Mouse (Mus musculus) kidney, postnatal 0 days (tissue): ENCODE results near the gene Gm21976. TPM values are rescaled to one million over a fixed set of nuclear protein-coding genes. Genes with fewer than 3 reads are reported as not detected.

ENCODE experiments used
- ATAC-seq: fragments of 200-750 bp; cut with Nextera tagmentation; replicated peaks from 2 replicates; pipeline ENCODE4 v1.8.0; 2017; ENCODE audit warnings: low read depth, moderate number of reproducible peaks, moderate TSS enrichment, moderate library complexity; ENCODE audit not compliant: low FRiP score
- DNase-seq: peaks from one replicate; pipeline ENCODE4 v3.0.0-alpha.2; 2016; ENCODE audit warnings: low spot score
- H3K27ac ChIP-seq: fragments of 300-500 bp; sonication (generic); 2 replicates; pipeline ENCODE4 v1.5.1; 2014; ENCODE audit warnings: mild to moderate bottlenecking
- H3K27me3 ChIP-seq: fragments of 300-500 bp; sonication (generic); 2 replicates; pipeline ENCODE4 v1.6.1; 2014; ENCODE audit warnings: low read length, mixed read lengths; ENCODE audit not compliant: insufficient read depth
- H3K36me3 ChIP-seq: fragments of 300-500 bp; sonication (generic); 2 replicates; pipeline ENCODE4 v1.6.1; 2014; ENCODE audit warnings: low read length, mixed read lengths; ENCODE audit not compliant: insufficient read depth
- H3K4me1 ChIP-seq: fragments of 300-500 bp; sonication (generic); replicated peaks from 2 replicates; pipeline ENCODE4 v1.6.1; 2014; ENCODE audit warnings: antibody characterized with exemption, low read length, mixed read lengths; ENCODE audit not compliant: insufficient read depth
- H3K4me2 ChIP-seq: fragments of 300-500 bp; sonication (generic); 2 replicates; pipeline ENCODE4 v1.6.1; 2014; ENCODE audit warnings: mild to moderate bottlenecking, low read length, moderate library complexity, mixed read lengths
- H3K4me3 ChIP-seq: fragments of 300-500 bp; sonication (generic); replicated peaks from 2 replicates; pipeline ENCODE4 v1.5.1; 2014; ENCODE audit warnings: low read depth, low read length
- H3K9ac ChIP-seq: fragments of 300-500 bp; sonication (generic); 2 replicates; pipeline ENCODE4 v1.6.1; 2014; ENCODE audit warnings: low read depth, low read length
- H3K9me3 ChIP-seq: fragments of 300-500 bp; sonication (generic); replicated peaks from 2 replicates; pipeline ENCODE4 v1.6.1; 2016; ENCODE audit warnings: low read length, inconsistent platforms, mixed read lengths
- CTCF ChIP-seq: IDR thresholded peaks from 2 replicates; pipeline ENCODE4 v1.5.1; 2016; ENCODE audit warnings: antibody characterized with exemption, low read depth, mild to moderate bottlenecking, moderate library complexity
- WGBS: fragments of 180-500 bp; shearing (Covaris S2); extraction: QIAGEN DNeasy Blood & Tissue Kit; methylation state at CpG from one replicate; pipeline ENCODE4 v1.1.7; 2014; 5-methylcytosine and 5-hydroxymethylcytosine counted together
- polyA plus RNA-seq: library from polyadenylated mRNA; unstranded; fragments of >200 nt; fragmentation: Nextera tagmentation; extraction: Ambion mirVana; gene quantifications from 2 replicates; pipeline ENCODE4 v1.2.1, GENCODE M21; 2015

Gene Gm21976
- polyA plus RNA-seq: not detected in 2 replicates

DNA sequence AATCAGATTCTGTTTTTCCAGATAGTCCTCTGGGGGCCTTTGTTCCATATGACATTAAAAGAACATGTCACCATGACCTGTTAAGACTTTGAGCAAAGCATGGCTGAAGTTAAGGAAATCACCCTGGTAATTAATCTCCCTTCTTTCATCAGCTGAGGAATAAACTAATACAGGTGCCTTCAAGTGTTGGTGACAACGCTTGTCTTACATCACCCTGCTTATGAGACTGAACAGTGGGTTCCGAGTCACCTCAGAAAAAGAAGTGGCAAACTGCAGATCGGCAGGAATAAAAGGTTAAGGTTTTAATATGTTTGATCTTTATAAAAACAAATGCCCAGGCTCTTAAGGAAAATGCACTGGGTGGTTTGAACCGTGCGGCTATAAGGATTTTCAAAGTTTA is at the start of gene Gm21976:
Gm21976 (plus strand) TSS at position 202 of the 400 bp plus-strand sequence.
- WGBS: 88% methylated on average over 5 of the region's 5 CpGs

DNA sequence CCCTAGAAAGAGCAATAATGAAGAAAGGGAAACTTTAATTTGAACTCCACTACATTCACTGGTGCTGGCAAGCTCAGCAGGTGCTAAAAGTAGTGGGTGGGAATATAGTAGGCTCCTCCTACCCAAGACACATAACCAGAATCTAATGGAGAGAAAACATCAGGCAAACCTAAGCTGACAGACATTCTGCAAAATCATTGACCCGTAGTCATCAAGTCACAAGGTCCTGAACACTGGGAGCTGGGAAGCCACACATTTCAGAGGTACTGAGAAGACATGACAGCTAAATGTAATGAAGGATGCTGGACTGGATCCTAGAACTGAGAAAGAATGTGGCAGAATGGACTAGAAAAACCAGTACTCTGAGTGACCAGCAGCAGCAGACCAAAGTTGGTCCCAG is 49.2 kb upstream of the Gm21976 start:
- ATAC-seq (no peak), DNase-seq (no peak)
- H3K9me3 ChIP-seq: no peaks in the 10 kb centered on the region
- no peaks in the 10 kb centered on the region for H3K27me3 ChIP-seq
- H3K4me3 ChIP-seq: no peak overlapping the region
- no peaks in the 10 kb centered on the region for H3K4me1 ChIP-seq
- no peaks in the 10 kb centered on the region for H3K36me3 ChIP-seq
- no peak for TF ChIP-seq CTCF
- no peak overlapping the region for H3K9ac ChIP-seq
- WGBS: 97% methylated on average over 1 of the region's 1 CpGs
- H3K4me2 ChIP-seq: no peak overlapping the region
- no peak overlapping the region for H3K27ac ChIP-seq

More for the DNA sequence above, at the start of gene Gm21976:
- no peak within 1 kb of the TSS for H3K9ac ChIP-seq
- H3K4me3 ChIP-seq: no peak within 1 kb of the TSS
- no peaks in the 10 kb centered on the region for H3K27me3 ChIP-seq
- H3K4me1 ChIP-seq: no peaks in the 10 kb centered on the region
- 0 out of 2 replicates have a peak, but pooled peaks cover 4% of the 10 kb centered on the region for H3K36me3 ChIP-seq
- DNase-seq (no peak), ATAC-seq (no peak)
- H3K4me2 ChIP-seq: no peak within 1 kb of the TSS
- no peaks in the 10 kb centered on the region for H3K9me3 ChIP-seq
- no peak within 1 kb of the TSS for H3K27ac ChIP-seq
- TF ChIP-seq CTCF: no peak

DNA sequence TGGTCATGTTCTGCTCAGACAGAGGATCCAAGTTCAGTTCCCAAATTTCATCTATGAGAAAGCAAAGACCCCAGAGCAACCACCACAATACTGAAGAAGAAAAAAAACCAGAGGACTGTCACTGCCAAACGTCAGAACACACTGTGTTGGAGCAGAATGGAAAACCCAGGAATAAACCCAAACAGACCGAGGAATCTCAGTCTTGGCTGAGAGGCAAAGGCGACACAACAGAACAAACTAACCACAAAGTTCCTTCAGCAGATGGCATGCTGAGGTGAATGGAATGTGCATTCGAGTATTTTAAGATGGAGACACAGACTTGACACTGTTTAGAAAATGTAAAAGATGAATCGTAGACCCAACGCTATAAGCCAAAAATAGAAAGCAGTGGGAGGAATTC is 44.2 kb upstream of the Gm21976 start:
- no peak overlapping the region for H3K4me2 ChIP-seq
- no peak overlapping the region for H3K9ac ChIP-seq
- H3K36me3 ChIP-seq: no peaks in the 10 kb centered on the region
- ATAC-seq (no peak), DNase-seq (no peak)
- H3K4me1 ChIP-seq: no peaks in the 10 kb centered on the region
- WGBS: 67% methylated on average over 6 of the region's 6 CpGs
- no peak overlapping the region for H3K27ac ChIP-seq
- TF ChIP-seq CTCF: no peak
- no peaks in the 10 kb centered on the region for H3K9me3 ChIP-seq
- no peaks in the 10 kb centered on the region for H3K27me3 ChIP-seq
- no peak overlapping the region for H3K4me3 ChIP-seq

DNA sequence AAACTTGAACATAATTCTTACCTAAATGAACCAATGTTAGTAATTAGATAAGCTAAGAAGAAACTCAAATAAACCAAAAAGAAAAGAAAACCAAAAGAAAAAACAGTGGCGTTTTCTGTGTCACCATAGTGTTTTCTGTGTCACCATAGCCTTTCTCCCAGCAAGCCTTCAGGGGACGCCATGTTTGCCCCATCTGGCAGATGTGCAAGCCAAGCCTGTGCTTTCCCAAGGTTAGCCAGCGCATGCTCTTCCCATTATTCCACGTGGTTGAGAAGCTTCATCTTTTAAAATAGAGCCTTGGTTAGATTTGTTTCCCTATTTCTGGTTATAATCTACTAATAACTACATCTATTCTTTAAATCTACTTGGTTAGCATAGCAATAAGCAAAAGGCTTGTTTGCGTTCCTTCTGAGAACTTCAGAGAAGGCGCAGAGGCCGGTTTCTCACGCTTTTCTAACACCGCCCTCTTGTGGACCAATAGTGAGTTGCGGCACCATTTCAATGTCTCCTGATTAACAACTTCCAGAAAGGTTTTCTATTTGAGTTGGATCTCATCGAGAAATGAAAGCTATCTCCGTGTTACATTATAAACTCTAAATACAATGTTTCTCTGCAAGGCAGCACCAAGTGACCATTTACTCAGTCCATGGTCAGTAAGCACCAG is 39.6 kb upstream of the Gm21976 start:
- 16% methylated on average over 12 of the region's 12 CpGs for WGBS
- peak; percentile 79 for DNase-seq

DNA sequence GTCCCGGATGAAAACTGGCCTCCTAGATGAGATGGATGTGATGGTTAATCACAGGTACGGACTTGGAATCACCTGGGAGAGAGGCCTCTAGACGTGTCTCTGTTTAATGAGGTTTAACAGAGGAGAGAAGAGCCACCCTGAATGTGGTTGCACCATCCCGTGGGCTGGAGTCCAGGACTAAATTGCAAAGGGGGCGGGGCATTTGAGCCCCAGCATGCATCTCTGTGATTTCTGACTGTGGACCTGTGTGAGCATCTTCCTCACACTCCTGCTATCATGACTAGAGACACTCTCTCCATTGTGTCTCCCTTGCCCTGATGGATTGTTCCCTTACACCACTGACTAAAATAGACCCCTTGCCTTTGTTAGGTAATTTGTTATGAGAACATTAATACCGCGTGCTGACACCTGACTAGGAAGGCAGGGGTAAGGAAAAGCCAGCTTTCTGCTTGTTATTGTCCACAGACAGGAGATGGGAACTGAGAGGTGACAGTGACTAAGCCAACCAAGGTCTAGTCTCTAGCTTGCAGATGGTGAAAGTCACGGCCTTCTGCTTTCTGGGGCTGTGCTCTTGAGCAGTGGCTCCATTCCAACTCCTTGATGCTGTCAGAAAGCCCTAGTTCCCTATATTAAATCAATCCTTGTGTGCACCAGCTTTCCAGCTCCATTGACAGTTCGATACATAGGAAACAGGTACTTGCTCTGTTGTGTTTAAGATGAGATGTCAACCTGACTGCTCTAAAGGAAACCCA is 38.0 kb upstream of the Gm21976 start:
- WGBS: 58% methylated on average over 9 of the region's 9 CpGs
- no peak for DNase-seq

More for the DNA sequence above, 39.6 kb upstream of the Gm21976 start:
- Histone ChIP-seq H3K4me2 (no peak overlapping the region), H3K4me1 (no peaks in the 10 kb centered on the region), H3K9ac (no peak overlapping the region), H3K9me3 (no peaks in the 10 kb centered on the region), H3K4me3 (no peak overlapping the region), H3K36me3 (no peaks in the 10 kb centered on the region), H3K27me3 (no peaks in the 10 kb centered on the region), H3K27ac (no peak overlapping the region)
- TF ChIP-seq CTCF: peak; percentile 91
- no peak for ATAC-seq

DNA sequence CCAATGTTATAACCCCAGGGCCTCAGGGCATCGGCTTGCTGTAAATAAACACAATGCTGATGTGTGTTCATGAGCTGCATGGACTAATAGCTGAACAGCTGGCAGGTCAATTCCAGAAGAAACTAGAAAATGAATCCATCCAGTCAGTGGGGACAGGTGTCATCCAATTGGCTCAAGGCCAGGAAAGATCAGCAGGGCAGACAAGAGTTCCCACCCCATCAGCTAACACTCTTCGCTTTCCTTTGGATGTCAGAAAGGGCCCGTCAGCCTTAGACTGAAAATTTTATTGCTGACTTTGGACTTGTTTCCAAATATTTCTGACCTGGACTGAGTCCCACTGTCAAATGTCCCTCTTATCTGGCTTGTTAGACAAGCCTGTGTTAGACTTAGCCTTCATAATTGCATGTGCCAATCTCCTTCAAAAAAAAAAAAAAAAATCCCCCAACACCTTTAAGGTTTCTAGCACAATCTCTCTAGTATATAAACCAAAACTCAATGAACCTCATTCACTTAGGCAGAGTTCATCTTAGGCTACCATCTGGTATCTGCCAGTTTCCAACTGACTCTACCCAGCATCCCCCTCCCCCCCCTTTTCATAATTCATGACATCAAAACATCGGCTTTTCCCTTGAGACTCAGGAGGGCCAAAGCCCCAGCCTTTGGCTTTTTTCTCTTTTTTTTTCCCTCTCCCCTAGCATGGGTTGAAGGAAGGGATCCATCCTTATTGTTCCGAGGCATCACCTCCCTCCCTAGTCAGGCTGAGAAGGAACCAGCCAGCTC is 34.9 kb upstream of the Gm21976 start:
- 56% methylated on average over 5 of the region's 5 CpGs for WGBS
- no peak for DNase-seq
- Histone ChIP-seq H3K36me3 (peaks cover 19% of the 10 kb centered on the region), H3K9ac (no peak overlapping the region), H3K9me3 (no peaks in the 10 kb centered on the region), H3K4me1 (no peaks in the 10 kb centered on the region), H3K4me2 (no peak overlapping the region), H3K4me3 (no peak overlapping the region), H3K27me3 (no peaks in the 10 kb centered on the region), H3K27ac (no peak overlapping the region)
- no peak for TF ChIP-seq CTCF
- no peak for ATAC-seq

More for the DNA sequence above, 38.0 kb upstream of the Gm21976 start:
- Histone ChIP-seq H3K36me3 (no peaks in the 10 kb centered on the region), H3K27ac (no peak overlapping the region), H3K9ac (no peak overlapping the region), H3K9me3 (no peaks in the 10 kb centered on the region), H3K4me3 (no peak overlapping the region), H3K27me3 (no peaks in the 10 kb centered on the region), H3K4me2 (no peak overlapping the region), H3K4me1 (no peaks in the 10 kb centered on the region)
- TF ChIP-seq CTCF: no peak
- ATAC-seq: no peak
